Mouse (Mus musculus) urinary bladder, postnatal 36 days (tissue): ENCODE data around the gene Arhgef3.

Source experiments
- DNase-seq, 2 experiments: peaks; one replicate each; pipeline ENCODE4 v3.0.0; 2022; ENCODE audit warnings: low spot score in 2 of 2, mixed read lengths in 1 of 2

The Arhgef3 gene

GRCm38 (mm10) chr14:27373498-27373897 lies 258.8 kb downstream of the Arhgef3 start:
- DNase-seq, result no peak

GRCm38 (mm10) chr14:27376115-27376648 lies 261.5 kb downstream of the Arhgef3 start:
- DNase-seq, result peak; percentile 55 to 67

- DNase-seq, result no peak
Measured at GRCm38 (mm10) chr14:27378669-27379068, 264.0 kb downstream of the Arhgef3 start.

DNA sequence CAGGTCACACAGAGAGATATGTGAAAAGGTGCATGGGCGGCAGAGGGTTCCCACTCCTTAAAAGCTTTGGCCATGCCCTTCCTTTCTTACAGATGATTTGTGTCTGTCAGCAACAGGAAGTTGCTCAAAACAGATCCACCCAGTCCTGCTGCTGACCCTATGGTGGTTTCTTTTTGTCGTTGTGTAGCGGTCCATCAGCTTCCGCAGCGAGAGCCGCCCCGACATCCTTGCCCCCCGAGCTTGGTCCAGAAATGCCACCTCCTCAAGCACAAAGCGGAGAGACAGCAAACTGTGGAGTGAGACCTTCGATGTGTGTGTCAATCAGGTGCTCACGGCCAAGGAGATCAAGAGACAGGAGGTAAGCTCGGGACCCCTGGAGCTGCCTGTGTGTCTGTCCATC lies 264.7 kb downstream of the Arhgef3 start:
- no peak for DNase-seq

DNA sequence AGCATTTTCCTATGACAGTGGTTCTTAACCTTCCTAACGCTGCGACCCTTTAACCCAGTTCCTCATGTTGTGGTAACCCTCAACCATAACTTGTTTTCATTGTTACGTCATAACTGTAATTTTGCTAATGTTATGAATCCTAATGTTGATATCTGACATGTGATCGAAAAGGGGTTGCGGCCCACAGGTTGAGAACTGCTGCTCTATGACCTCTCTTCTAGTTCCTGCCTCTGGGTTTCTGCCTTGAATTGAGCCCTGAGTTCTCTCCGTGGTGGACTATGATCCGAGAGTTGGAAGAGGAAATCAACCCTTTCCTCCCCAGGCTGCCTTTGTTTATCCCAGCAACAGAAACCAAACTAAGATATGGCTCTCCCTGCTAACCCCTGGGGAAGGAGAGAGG lies 266.8 kb downstream of the Arhgef3 start:
- DNase-seq, result no peak

GRCm38 (mm10) chr14:27383321-27383830 lies 268.7 kb downstream of the Arhgef3 start:
- DNase-seq, result no peak

DNA sequence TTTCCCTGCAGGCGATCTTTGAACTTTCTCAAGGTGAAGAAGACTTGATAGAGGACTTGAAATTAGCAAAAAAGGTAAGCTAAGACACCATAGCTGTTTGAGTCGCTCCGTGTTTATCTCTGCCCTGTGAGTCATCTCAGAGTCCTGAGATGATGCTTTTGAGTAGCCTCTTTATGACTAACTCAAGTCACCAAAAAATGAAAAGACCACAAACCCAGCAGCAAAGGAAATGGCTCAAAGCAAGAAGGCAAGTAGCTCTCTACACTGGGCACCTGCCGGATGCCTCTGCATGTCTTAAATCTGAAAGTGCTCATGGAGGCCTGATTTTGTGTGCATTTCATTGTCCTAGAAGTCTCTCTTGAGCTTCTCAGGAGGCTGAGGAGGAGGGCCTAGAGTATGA lies 269.4 kb downstream of the Arhgef3 start:
- no peak for DNase-seq

- no peak for DNase-seq
Measured at GRCm38 (mm10) chr14:27388616-27389015, 273.9 kb downstream of the Arhgef3 start.

DNA sequence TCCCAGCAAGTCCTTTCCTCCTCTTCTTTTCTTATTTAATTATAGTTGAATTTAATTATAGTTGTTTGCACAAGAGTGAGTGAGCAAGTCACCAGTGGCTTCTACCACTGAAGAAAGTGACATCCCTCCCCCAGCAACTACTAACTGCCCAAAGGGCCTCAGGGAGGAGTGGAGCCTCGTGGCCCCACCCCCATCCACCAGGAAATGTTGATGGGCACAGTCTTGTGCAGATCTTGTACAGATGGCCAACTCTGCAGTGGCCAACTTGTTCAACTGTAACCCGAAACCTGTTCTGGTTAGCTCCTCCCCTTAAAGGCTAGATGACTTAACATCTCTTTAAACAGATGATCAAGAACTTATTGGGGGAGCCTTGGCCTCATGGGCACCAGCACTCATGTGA lies 275.0 kb downstream of the Arhgef3 start:
- DNase-seq, result no peak

DNA sequence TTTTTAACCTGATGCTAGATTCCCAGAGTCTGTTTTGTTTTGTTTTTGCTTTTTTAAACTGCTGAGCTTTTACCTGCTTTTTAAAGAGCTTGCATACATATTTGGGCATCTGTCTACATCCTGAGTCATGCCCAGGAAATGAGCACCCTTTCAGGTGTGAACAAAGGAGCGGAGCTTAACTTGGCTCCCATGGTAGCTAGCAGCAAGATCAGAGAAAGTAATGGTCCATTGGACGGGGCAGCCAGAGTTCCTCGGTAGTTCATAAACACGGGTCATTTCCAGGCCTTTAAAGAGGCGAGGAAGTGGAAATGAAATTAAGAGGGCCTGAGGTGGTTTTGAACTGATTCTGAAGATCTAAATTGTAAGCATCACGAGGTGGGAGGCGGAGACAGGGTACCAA lies 276.0 kb downstream of the Arhgef3 start:
- no peak for DNase-seq

DNA sequence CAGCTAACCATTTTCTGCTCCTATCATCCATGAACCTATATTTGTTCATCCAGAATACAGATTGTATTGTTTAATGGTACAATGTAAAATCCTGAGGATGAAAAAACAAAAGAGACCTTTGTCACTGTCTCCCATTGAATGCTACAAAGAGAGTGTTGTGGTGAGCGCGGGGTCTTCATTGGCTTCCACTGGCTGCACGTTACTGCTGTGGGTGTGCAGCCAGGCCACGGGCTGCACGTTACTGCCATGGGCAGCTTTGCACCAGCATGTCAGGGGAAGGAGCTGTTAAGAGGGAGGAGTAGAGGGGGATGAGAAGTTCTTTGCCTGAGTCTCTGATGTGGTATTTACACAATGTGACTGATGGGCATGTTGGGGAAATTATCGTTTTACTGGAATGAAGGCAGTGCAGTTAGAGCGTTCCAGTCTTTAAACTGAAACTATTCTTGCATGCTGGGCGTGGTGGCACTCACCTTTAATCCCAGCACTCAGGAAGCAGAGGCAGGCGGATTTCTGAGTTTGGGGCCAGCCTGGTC lies 277.1 kb downstream of the Arhgef3 start:
- DNase-seq, result no peak

- no peak for DNase-seq
Measured at GRCm38 (mm10) chr14:27392660-27393059, 278.0 kb downstream of the Arhgef3 start.

DNA sequence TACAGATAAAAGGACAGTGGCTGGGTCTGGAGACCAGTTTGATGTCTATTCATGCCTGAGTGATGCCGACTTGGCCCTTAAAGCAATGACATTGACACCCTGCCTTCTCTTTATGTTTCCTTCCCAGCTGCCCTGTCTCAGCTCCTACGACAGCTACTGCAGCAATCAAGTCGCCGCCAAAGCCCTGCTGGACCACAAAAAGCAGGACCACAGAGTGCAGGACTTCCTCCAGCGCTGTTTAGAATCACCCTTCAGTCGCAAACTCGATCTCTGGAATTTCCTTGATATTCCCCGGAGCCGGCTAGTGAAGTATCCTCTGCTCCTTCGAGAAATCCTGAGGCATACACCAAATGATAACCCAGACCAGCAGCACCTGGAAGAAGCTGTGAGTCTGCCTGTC lies 279.1 kb downstream of the Arhgef3 start:
- DNase-seq, result no peak

DNA sequence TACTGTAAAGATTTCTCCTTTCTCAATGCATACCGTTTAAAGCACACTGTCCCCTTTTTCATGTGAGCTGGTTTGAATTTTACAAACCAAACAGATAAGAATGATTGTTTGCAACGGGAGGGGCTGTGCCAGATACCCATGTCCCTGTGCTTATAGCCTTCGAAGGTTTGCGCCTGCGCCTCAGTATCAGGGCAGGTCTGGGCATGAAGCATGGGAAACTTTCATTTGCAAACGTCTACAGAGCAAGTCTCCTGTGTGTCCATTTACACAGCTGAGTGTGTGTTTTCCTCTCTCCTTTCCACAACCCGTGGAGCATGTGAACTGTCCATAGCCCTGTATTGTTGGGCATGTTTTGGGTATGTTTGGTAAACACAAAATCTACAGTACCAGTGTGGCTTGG lies 281.7 kb downstream of the Arhgef3 start:
- DNase-seq, result peak; percentile 52 to 57

DNA sequence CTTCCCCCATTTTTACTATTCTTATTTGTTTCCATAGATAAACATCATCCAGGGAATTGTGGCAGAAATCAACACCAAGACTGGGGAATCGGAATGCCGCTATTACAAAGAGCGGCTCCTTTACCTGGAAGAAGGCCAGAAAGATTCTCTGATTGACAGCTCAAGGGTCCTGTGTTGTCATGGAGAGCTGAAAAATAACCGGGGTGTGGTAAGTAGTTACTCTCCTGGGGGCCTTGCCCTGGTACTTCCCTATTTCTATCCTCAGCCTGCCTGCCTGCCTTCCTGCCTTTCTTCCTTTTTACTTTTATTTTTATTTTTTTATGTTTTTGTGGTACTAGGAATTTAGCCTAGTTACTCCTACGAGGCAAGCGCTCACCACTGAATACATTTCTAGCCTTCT lies 282.8 kb downstream of the Arhgef3 start:
- no peak for DNase-seq

- no peak for DNase-seq
Measured at GRCm38 (mm10) chr14:27400495-27400894, 285.8 kb downstream of the Arhgef3 start.

- DNase-seq, result no peak
Measured at GRCm38 (mm10) chr14:27401717-27402278, 287.1 kb downstream of the Arhgef3 start.

DNA sequence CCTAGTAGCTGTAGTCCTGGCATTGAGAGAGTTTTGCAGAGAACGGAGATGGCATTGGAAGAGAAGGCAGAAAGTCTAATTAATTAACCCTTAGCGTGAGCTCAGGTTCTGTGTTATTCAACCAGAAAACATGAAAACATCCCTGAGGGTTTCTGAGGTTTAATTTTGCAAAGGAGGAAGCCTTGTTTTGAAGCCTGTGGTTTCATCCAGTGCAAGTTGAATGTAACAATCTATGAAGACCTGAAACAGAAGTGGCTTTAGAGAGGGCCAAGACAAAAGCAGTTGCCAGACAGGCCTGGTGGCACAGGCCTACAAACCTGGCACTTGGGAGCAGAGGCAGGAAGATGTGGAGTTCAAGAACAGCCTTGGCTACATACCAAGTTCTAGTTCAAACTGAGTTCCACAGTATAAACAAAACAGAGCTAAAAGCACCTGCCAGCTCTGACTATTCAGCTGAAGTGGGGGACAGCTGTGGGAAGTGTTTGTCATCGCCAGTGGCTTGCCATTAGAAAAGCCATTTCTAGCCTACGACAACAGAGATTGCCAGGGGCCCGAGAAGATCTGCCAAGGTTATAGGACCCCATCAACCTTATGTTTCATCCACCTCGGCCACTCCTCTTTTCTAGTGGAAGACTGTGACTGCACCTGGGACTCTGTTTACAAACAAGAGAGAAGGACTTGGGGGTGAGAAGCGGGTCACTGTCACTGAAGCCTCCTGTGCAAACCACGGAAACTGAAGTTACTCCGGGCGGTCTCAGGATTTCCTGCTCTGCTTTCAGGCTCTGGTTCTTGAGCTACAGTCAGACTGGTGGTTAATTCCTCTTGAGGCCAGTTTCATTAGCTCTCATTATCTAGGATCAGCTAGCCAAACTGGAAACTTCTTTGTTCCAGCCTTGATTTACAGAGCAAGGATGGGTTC lies 287.9 kb downstream of the Arhgef3 start:
- no peak for DNase-seq

DNA sequence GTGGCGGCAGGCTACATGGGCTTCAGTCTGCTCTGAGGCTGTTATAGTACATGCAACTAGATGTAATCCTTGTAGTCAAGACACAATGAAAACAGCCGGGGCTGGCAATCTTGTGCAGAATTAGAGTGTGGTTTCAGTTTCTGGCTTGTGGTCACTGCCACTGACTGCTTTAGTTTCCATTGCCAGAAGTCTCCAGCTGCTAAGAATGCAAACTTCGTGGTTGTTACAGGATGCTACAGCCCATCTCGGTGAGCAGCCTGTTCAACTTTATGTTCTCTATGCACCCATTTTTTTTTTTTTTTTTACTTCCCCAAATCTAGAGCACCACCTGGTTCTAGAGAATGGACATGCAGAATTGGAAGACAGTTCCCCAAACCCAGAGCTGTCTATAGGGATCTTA lies 290.8 kb downstream of the Arhgef3 start:
- no peak for DNase-seq

DNA sequence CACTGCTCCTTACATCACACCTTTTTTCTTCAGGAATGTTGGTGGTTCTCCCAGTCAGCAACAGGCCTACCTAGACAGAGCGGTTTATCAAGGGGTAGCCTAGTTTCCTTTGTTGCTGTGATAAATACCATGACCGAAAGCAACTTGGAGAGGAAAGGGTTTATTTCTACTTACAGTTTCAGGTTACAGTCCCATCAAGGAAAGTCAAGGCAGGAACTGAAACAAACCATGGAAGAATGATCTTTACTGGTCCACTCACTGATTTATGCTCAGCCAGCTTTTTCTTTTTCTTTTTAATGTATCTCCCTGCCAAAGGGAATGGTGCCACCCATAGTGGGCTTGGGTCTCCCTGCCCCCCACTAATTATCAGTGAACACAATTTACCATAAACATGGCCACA lies 291.2 kb downstream of the Arhgef3 start:
- no peak for DNase-seq

- DNase-seq, result no peak
Measured at GRCm38 (mm10) chr14:27408240-27408639, 293.5 kb downstream of the Arhgef3 start.

GRCm38 (mm10) chr14:27409662-27410061 lies 295.0 kb downstream of the Arhgef3 start:
- DNase-seq, result no peak

GRCm38 (mm10) chr14:27411492-27411891 lies 296.8 kb downstream of the Arhgef3 start:
- no peak for DNase-seq
